ENCODE assay signal across 8 mouse cellular contexts in the genomic region with DNA sequence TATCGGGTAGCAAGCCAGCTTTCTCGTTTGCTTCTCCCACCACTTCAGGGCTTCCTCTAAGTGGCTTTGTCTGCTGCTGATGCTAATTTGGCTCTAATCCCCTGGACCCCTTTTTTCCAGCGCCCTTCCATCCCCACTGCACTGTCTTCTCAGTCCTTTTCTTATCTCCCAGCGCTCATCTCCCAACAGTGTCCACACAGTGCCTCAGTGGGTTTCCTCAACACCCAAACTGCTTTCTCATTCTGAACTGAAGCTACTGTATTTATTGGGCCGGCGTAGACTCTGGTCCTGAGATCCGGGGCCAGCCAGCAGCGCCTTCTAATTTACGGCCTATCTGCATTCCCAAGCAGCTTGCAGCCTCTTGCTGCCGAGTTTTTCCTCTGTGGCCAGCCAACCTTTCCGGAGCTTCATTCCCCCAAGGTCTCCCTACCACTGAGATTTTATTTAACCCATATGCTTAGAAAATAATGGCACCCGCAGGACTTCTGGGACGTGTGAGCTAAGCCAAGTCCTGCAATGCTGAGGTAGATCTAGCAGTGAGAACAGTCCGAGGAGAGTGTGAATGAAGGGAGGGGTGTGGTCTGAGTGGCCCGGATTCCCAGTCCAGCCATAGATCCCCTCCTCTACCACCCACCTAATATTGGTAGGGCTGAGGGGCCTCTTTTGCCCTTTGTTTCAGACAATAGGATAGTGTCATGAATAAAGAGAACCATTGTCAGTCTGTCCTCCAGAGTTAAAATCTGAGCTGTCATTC. TPM values are rescaled to one million over a fixed set of nuclear protein-coding genes. Genes with fewer than 3 reads are reported as not detected.
DNase-seq lines count a peak whose midpoint lies in the region; ATAC-seq and TF ChIP-seq lines count a peak whose summit lies in the region.

TSS of gene Gng2 (minus strand) at position 357 of the 754 bp plus-strand sequence.

- TF ChIP-seq CTCF in left cerebral cortex, adult 2 months (IDR thresholded peaks at IDR 0.05), result no peak
- no peak for TF ChIP-seq CTCF in liver, postnatal 0 days (IDR thresholded peaks at IDR 0.05; ENCODE audit: low read depth)
- TF ChIP-seq CTCF in stomach, postnatal 0 days (IDR thresholded peaks at IDR 0.05; ENCODE audit: low read depth), result no peak

- H3K4me2 ChIP-seq in forebrain, embryonic 11.5 days (ENCODE audit: low read depth, low read length, severe bottlenecking), result peak within 1 kb of the TSS; percentile 76
- H3K4me2 ChIP-seq in intestine, embryonic 15.5 days (replicated peaks), result peak within 1 kb of the TSS; percentile 78
- peak within 1 kb of the TSS; percentile 63 for H3K4me2 ChIP-seq in liver, postnatal 0 days (ENCODE audit: low read depth, low read length)
- H3K4me2 ChIP-seq in stomach, postnatal 0 days (replicated peaks; ENCODE audit: low read depth), result peak within 1 kb of the TSS; percentile 57

- H3K9me3 ChIP-seq in forebrain, embryonic 11.5 days (ENCODE audit: control insufficient read depth, low read length), result no peaks in the 10 kb centered on the region
- H3K9me3 ChIP-seq in intestine, embryonic 15.5 days, result no peaks in the 10 kb centered on the region
- H3K9me3 ChIP-seq in liver, postnatal 0 days (ENCODE audit: low read length), result no peaks in the 10 kb centered on the region
- no peaks in the 10 kb centered on the region for H3K9me3 ChIP-seq in stomach, postnatal 0 days (ENCODE audit: control insufficient read depth, low read length)

- peak; percentile 43 for ATAC-seq in forebrain, embryonic 11.5 days (replicated peaks; ENCODE audit: low FRiP score)
- ATAC-seq in intestine, embryonic 15.5 days, result peak; percentile 71
- no peak for ATAC-seq in liver, postnatal 0 days
- ATAC-seq in stomach, postnatal 0 days (ENCODE audit: low FRiP score, low TSS enrichment), result peak; percentile 43; the same call in 1 of the 2 replicates

- DNase-seq in left cerebral cortex, adult 2 months (ENCODE audit: extremely low spot score in 1 of 2, low spot score in 2 of 2), result no peak
- DNase-seq in left cerebral cortex, adult 9 months (ENCODE audit: low spot score in 2 of 2), result no peak
- DNase-seq in adrenal gland, postnatal 4 days (ENCODE audit: low spot score in 2 of 2), result no peak
- DNase-seq in forebrain, embryonic 11.5 days (ENCODE audit: low spot score), result peak; percentile 65
- no peak for DNase-seq in liver, postnatal 0 days
- no peak for DNase-seq in stomach, postnatal 0 days (ENCODE audit: low spot score)
- DNase-seq in urinary bladder, postnatal 36 days (ENCODE audit: low spot score in 2 of 2), result no peak

- H3K27me3 ChIP-seq in forebrain, embryonic 11.5 days (ENCODE audit: control insufficient read depth, insufficient read depth, low read length), result no peaks in the 10 kb centered on the region
- H3K27me3 ChIP-seq in intestine, embryonic 15.5 days (replicated peaks), result no peaks in the 10 kb centered on the region
- H3K27me3 ChIP-seq in liver, postnatal 0 days (ENCODE audit: insufficient read depth, low read length), result no peaks in the 10 kb centered on the region
- no peaks in the 10 kb centered on the region for H3K27me3 ChIP-seq in stomach, postnatal 0 days (ENCODE audit: control insufficient read depth, insufficient read depth, low read length)

- 5% methylated on average over 15 of the region's 15 CpGs for WGBS in forebrain, embryonic 11.5 days
- WGBS in intestine, embryonic 15.5 days, result 13% methylated on average over 15 of the region's 15 CpGs
- 26% methylated on average over 14 of the region's 15 CpGs for WGBS in liver, postnatal 0 days (ENCODE audit: insufficient replicate concordance)
- WGBS in stomach, postnatal 0 days, result 22% methylated on average over 15 of the region's 15 CpGs

- no peak for TF ChIP-seq EP300 in liver, postnatal 0 days (IDR thresholded peaks at IDR 0.05; ENCODE audit: low read depth)
- no peak for TF ChIP-seq EP300 in stomach, postnatal 0 days (optimal IDR thresholded peaks at IDR 0.05)

- H3K9ac ChIP-seq in forebrain, embryonic 11.5 days (ENCODE audit: low read length), result peak within 1 kb of the TSS; percentile 82
- peak within 1 kb of the TSS; percentile 56 for H3K9ac ChIP-seq in intestine, embryonic 15.5 days
- H3K9ac ChIP-seq in liver, postnatal 0 days (replicated peaks), result no peak within 1 kb of the TSS; the same call in 1 of the 2 replicates
- H3K9ac ChIP-seq in stomach, postnatal 0 days (ENCODE audit: low read length), result peak within 1 kb of the TSS; percentile 41; the same call in 1 of the 2 replicates

- H3K36me3 ChIP-seq in forebrain, embryonic 11.5 days (ENCODE audit: control insufficient read depth, insufficient read depth, low read length), result no peaks in the 10 kb centered on the region
- no peaks in the 10 kb centered on the region for H3K36me3 ChIP-seq in intestine, embryonic 15.5 days
- H3K36me3 ChIP-seq in liver, postnatal 0 days (replicated peaks; ENCODE audit: insufficient read depth, low read length), result no peaks in the 10 kb centered on the region
- H3K36me3 ChIP-seq in stomach, postnatal 0 days (ENCODE audit: control insufficient read depth, insufficient read depth, low read length), result no peaks in the 10 kb centered on the region

- H3K4me1 ChIP-seq in forebrain, embryonic 11.5 days (replicated peaks; ENCODE audit: control insufficient read depth, insufficient read depth, low read length), result peaks cover 16% of the 10 kb centered on the region
- H3K4me1 ChIP-seq in intestine, embryonic 15.5 days (replicated peaks), result peaks cover 11% of the 10 kb centered on the region
- H3K4me1 ChIP-seq in liver, postnatal 0 days (ENCODE audit: insufficient read depth), result no peaks in the 10 kb centered on the region
- H3K4me1 ChIP-seq in stomach, postnatal 0 days (replicated peaks; ENCODE audit: control insufficient read depth, insufficient read depth), result no peaks in the 10 kb centered on the region

- intact Hi-C loops in left cerebral cortex, adult 2 months (cut with DNase I), result loop anchor here (1.0 to 5.0 kb wide), 4 partner anchors 10 to 135 kb away; no protein-coding TSS in a partner anchor

- peak within 1 kb of the TSS; percentile 56 for H3K4me3 ChIP-seq in left cerebral cortex, adult 2 months
- H3K4me3 ChIP-seq in forebrain, embryonic 11.5 days (ENCODE audit: low read depth, low read length), result peak within 1 kb of the TSS; percentile 53
- H3K4me3 ChIP-seq in intestine, embryonic 15.5 days (replicated peaks), result peak within 1 kb of the TSS; percentile 43
- peak within 1 kb of the TSS; percentile 36 for H3K4me3 ChIP-seq in liver, postnatal 0 days (ENCODE audit: low read depth, low read length)
- H3K4me3 ChIP-seq in stomach, postnatal 0 days (ENCODE audit: low read depth, low read length), result peak within 1 kb of the TSS; percentile 33

- H3K27ac ChIP-seq in left cerebral cortex, adult 2 months, result peak within 1 kb of the TSS; percentile 90
- H3K27ac ChIP-seq in forebrain, embryonic 11.5 days (ENCODE audit: low read depth, low read length), result peak within 1 kb of the TSS; percentile 86
- H3K27ac ChIP-seq in intestine, embryonic 15.5 days, result peak within 1 kb of the TSS; percentile 86
- H3K27ac ChIP-seq in liver, postnatal 0 days (ENCODE audit: low read depth), result peak within 1 kb of the TSS; percentile 63
- H3K27ac ChIP-seq in stomach, postnatal 0 days (replicated peaks), result peak within 1 kb of the TSS; percentile 31

RNA-seq across cellular contexts. Expression of gene Gng2, which starts in this region (rescaled TPM):
- 100 to 1,000 TPM; 195 to 206 TPM for total RNA-seq in left cerebral cortex, adult 2 months (2021)
- total RNA-seq in adrenal gland, postnatal 4 days (2021), result 10 to 100 TPM; 62.5 to 68.6 TPM
- polyA plus RNA-seq in forebrain, embryonic 11.5 days (2014; fragmentation: Nextera tagmentation; extraction: Ambion mirVana), result 138 and 142 TPM in 2 replicates
- polyA plus RNA-seq in intestine, embryonic 15.5 days (2015; fragmentation: Nextera tagmentation; extraction: Ambion mirVana), result 52.1 and 55.7 TPM in 2 replicates
- polyA plus RNA-seq in liver, postnatal 0 days (2015; fragmentation: Nextera tagmentation; extraction: Ambion mirVana), result 6.2 and 8.3 TPM in 2 replicates
- polyA plus RNA-seq in stomach, postnatal 0 days (2015; fragmentation: Nextera tagmentation; extraction: Ambion mirVana), result 17.1 and 17.7 TPM in 2 replicates

Comparison
In these comparisons a context has a peak if more than half of its experiments do, and no peak if none do; other contexts are left out.
1. H3K27ac ChIP-seq: peak in every context shown above with its lines; median percentile 90 in left cerebral cortex, adult 2 months; 86 in forebrain, embryonic 11.5 days; 86 in intestine, embryonic 15.5 days; 63 in liver, postnatal 0 days; 31 in stomach, postnatal 0 days.